Mouse (Mus musculus): ENCODE measurements around the gene Trpc7.
A peak's percentile ranks its signal among the peaks of the same experiment; 100 is the strongest.

The Trpc7 gene

DNA sequence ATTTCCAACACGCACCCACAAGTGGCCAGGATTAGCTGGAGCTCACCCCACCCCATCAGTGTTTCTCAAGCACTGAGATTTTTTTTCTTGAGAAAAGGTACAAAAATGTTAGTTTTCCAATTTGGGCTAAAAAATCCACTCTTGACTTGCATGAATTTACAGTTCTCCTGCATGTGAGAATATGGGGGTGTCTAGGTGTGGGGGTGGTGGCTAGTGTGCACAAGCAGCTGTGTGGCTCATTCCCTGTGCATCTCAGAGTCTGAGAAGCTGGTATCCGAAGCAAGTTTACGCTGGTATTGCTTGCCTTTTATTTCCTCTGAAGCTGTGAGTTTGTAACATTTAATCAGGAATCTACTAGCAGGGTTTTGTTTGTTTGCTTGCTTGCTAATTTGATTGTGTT lies 105.1 kb downstream of the Trpc7 start:
- no peak for DNase-seq (ENCODE audit: low spot score in 2 of 2)

DNA sequence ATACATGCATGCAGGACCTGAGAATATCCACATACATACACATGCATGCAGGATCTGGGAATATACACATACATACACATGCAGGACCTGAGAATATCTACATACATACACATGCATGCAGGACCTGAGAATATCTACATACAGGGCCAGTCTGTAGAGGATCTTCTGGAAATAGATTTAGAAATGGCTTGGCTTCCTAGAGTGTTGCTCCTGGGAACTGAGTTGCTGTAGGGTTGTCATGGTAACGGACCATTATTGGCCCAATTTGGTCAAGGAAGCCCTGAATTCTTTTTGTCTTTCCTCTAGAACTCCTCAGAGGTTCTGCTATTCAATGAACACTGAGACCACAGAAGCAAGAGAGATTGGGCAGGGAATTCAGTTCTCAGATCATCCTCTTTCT lies 113.2 kb downstream of the Trpc7 start:
- DNase-seq (ENCODE audit: low spot score in 2 of 2), result no peak

DNA sequence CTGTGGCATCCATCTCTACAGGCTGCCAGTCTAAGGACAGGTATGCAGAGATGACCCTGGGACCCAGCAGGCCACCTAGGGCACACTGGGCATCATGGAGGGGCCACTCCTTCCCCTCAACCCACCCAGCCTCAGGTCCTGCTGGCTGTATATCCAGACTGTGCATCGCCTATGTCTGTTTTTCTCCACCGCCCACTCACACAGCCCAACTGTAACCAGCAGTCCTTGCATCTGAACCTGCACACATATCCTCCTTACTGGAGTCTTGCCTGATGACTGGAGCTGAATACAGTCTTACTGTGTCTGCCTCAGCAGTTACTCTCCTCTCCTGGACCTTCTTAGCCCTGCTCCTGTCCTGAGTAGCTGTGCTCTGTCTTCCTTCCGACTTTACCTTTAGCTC lies 114.1 kb downstream of the Trpc7 start:
- no peak for DNase-seq (ENCODE audit: low spot score in 2 of 2)

DNA sequence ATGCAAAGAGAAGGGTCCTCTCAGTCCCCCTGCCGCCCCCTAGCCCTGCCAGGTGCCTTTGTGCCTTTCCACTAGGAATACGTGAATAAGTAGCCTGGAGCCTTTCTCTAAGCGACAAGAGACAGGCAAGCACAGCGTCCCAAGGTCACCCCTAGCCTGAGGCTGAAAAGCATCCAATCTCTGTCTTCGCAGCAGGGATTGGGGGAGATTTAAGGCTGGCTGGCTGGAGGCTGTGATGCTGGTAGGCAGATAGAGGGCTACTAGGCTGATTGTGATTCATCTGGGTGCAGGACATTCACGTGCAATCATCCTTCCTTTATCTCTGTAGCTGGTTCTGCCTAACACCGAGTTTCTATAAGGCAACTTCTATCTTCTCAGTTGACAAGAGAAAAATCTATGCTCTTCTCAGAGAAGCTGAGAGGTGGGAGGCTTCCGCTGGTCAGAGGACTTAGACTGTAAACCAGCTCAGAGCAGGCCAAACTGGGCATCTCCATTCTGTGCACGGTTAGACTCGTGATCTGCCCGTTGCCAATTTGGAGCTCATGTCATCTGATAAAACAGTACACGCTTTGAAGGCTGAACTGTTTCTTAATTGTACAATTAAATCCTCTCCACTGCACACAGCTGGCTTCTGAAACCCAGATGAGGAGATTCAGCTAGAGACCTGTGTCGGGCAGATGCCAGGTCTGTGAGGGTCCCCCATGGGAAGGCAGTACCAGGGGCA lies 114.9 kb downstream of the Trpc7 start:
- DNase-seq (ENCODE audit: low spot score in 2 of 2), result no peak

DNA sequence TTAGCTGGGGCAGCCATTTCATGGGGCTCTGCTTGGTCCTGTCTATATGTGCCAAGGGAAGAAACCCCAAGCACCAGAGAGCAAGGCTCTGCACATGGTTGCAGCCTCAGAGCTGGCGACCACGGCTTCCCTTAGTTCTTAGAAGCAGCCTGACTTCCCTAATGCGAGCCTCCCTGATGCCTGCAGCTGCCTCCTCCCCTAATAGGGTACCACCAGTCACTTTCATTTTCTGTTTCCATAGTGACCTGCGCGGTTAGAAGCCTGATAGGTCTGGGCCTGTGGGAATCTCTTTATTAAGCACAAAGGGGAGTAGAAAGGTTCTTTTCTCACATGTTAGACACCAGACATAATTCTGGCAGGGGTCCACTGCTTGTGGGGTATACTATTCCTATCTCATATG lies 121.5 kb downstream of the Trpc7 start:
- no peak for DNase-seq (ENCODE audit: low spot score in 2 of 2)

DNA sequence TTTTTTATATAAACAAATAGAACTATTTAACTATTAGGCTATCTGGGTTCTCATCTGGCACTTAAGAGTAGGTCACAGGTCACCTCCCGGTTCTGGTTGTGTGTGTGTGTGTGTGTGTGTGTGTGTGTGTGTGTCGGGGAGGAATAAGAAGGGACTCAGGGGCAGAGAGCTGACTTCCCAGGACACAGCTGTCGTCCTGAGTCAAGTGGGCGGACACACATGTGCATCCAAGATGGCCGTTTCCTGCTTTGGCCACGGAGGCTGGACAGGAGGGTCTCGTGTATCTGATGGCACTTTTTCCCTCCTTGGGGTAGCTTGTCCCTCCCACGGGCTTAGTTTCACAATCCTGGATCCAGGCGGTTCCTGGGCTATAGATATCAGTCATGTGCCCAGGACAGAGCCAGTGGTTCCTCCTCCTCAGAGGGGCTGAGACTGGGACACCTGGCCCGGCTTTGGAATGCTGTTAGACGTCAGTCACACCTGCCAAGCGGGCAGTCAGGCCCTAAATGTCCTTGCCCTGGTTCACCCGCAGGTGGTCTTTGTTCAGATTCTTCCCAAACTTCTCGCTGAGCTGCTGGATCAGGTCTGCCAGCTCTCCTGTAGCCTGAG lies 122.4 kb downstream of the Trpc7 start:
- DNase-seq (ENCODE audit: low spot score in 2 of 2), result no peak

DNA sequence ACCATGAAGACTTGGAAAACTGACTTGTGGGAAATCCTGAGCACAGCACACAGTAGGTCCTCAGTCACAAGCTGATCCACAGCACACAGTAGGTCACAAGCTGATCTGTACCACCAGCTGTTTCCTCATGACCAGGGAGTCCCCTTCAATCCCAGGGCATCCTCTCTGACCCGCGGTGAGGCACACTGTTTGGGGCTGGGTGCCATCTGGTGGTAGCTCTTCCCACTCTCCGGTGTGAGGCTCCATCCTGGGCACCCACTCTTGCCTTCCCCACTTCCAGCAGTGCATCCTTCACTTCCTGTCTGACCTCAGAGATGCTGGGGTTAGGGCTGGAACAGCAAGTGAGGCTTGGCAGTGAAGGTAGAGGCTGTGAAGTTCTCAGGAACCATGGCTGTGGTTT lies 123.2 kb downstream of the Trpc7 start:
- DNase-seq (ENCODE audit: low spot score in 2 of 2), result no peak

DNA sequence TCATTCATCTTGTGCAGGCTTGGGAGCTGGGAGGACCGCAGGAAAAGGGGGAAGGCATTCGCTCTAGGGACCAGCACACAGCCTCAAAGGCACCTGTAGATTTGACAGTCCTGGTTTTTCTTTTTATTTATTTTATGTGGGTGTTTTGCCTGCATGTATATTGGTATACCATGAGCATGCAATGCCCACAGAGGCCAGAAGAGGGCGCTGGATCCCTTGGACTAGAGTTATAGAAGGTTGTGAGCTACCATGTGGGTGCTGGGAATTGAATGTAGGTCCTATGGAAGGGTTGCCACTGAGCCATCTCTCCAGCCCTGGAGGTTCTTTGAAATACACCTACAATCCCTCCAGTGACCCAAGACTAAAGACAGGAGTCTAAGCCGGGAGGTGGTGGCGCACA lies 125.0 kb downstream of the Trpc7 start:
- DNase-seq (ENCODE audit: low spot score in 2 of 2), result no peak

DNA sequence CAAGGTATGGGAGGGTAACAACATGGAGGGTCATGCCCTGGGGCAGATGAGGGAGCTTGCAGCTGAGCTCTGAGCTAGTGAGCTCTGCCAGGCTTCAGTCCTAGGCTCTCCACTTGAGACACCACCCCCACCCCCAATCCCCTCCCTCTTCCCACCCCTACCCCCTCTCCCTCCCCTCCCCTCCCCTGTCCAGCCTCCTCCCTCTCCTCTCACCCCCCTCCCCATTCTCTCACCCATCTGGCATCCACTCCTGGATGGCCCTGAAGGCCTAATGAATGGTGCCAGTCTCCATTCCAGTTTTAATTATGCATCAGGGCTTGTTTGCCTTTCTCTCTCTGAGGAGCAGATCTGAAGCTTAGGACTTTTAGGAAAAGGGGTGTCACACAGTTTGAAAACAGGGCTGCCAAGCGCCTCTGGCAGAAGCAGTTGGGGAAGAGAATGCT lies 125.6 kb downstream of the Trpc7 start:
- DNase-seq (ENCODE audit: low spot score in 2 of 2), result no peak

DNA sequence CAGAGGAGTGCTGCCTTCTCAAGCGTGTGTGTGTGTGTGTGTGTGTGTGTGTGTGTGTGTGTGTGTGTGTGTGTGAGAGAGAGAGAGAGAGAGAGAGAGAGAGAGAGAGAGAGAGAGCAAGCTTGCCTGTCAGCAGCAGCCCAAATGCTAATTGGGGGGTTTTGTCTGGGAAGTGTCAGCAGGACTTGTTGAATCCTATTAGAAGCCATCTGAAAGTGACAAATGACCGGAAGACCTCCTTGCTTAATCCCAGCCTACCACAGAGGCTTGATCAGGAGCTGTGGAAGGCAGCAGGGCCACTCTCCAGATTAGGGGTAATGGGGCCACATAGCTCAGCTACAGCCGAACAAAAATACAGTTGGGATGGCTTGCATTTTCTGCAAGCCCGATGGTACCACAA lies 126.4 kb downstream of the Trpc7 start:
- DNase-seq (ENCODE audit: low spot score in 2 of 2), result no peak

DNA sequence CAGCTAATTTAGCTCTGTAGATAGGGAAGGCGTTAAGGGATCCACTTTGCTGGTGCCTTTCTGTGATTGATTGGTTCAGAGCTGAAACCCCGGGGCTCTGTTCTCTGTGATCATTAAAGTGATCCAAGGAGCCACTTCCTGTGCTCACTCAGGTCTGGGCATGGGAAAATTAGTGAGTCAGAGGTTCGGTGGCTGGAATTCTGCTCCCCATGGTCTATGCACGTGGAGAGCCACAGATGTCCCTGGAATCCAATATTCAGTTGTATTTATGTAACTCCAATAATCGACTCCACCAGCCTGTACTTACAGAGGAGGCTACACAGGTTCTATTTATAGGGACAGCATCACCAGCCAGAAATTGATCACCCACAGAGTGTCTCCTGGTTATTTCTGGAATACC lies 129.6 kb downstream of the Trpc7 start:
- no peak for DNase-seq (ENCODE audit: low spot score in 2 of 2)

DNA sequence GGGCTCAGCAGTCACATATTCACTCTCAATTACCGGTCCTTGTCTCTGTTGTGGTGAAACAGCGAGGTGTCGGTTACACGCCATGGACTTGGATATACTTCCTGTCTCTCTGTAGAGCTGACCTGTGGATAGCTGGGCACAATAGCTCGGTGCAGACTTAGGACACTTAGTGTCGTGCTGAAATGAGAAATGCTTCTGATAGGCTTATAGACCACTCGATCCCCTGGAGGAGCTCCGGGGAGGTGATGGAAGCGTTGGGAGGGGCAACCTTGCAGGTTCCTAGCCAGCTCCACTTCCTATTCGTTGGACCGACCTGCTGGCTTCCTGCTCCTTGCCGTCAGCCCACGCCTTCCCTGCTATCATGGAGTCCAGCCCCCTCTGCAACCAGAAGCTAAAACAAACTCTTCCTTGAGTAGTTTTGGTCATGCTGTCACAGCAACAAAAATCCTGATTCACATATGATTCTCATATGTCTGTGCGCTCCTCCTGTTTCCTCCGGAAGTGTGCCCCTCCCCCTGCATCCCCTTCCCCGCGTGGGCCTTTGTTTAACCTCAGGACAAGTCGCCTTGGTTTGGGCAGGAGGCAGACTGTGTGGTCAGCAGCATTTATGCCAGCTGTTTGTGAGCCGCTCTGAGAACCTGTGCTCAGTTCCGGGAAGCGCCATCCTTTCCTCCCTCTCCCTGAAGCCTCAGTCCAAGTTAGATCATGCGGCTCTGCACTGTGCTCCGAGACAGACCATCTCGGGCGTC lies 130.3 kb downstream of the Trpc7 start:
- DNase-seq (ENCODE audit: low spot score in 2 of 2), result no peak

DNA sequence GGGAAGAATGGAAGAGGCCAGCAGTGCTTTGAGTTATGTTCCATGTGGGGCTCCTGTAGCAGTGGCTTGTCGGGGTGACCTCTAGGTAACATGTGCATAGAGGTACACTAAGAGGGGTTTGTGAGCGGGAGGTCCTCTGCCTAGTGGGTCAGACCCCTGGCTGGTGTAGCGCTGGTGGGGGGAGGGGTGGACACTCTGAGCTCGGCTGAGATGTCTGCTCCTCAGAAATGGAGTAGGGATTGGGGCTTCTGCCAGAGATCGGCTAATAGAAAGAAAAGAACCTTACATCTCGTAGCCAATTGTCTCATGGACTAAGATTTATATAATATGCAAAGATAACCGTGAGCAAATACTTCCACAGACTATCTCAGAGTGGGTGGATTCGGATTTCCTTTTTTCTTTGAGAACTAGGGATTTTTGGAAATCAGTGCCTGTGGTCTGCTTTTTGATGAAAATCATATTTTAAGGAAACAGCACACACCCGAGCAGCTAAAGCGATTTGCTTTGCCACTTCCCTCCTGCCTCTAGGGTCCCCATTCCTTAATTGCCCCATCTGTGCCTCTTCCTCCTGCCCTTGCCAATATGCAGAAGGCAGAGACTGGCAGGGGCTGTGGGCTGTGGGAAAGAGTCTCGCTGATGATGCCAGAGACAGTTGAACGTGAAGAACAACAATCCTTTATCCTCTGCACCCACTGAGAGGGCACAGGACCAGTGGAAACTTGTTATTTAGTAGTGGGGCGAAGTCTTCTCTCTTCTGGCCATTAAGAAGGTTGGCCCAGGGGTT lies 133.2 kb downstream of the Trpc7 start:
- DNase-seq (ENCODE audit: low spot score in 2 of 2), result no peak

DNA sequence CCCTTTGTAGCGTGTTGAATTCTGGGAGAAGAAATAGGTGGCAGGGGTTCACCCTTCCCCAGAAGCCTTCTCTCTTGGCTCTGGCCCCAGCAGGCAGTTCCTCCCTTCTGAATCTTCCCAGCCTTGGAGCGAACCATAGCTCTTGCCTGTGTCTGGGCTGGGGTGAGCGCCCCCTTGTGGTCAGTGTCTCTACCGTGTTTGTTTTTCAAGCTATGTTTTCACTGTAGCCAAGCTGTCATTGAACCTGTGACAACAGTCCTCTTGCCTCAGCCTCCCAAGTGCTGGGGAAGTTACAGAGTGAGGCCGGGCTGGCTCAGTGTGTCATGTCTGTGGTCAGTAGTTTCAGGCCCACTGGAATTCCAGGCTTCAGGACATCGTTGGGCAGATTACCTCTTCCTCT lies 137.3 kb downstream of the Trpc7 start:
- DNase-seq (ENCODE audit: low spot score in 2 of 2), result peak; percentile 60 to 88

DNA sequence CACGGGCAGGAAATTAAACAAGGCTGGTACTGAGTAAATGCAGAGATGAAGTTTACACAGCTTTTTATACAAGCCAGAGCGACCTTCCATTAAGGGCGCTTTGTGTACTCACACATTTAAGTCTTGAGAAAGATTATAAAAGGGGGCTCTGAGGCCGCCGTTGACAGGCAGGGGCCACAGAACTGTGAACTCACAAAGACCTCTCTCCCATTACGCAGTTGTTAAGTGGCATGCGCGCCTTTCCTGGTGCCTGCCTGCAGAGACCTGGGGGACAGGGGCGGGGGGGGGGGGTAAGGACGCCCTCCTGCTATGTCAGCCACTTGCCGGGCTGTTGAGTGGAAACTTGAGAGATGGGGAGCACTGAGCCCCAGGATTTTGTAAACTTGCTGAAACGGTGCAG lies 138.6 kb downstream of the Trpc7 start:
- DNase-seq (ENCODE audit: low spot score in 2 of 2), result no peak

DNA sequence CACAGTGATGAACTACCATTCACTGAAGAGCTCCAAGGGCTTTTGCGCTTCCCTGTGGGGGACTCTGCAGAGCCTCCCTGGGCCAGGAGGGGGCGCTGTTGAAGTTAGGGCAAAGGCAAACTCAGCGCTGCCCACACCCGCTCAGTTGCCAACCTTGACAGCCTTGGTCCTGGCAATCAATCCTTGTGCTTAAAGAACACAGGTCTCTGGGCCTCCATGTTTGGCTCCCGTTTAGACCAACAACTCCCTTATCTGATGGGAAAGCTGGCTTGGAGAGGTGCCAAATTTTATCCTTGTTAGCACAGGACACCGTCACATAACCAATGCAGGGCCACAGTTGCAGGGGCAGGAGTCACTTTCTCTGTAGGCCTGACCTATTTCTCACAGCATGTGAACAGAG lies 139.9 kb downstream of the Trpc7 start:
- DNase-seq (ENCODE audit: low spot score in 2 of 2), result peak; percentile 32 to 77

DNA sequence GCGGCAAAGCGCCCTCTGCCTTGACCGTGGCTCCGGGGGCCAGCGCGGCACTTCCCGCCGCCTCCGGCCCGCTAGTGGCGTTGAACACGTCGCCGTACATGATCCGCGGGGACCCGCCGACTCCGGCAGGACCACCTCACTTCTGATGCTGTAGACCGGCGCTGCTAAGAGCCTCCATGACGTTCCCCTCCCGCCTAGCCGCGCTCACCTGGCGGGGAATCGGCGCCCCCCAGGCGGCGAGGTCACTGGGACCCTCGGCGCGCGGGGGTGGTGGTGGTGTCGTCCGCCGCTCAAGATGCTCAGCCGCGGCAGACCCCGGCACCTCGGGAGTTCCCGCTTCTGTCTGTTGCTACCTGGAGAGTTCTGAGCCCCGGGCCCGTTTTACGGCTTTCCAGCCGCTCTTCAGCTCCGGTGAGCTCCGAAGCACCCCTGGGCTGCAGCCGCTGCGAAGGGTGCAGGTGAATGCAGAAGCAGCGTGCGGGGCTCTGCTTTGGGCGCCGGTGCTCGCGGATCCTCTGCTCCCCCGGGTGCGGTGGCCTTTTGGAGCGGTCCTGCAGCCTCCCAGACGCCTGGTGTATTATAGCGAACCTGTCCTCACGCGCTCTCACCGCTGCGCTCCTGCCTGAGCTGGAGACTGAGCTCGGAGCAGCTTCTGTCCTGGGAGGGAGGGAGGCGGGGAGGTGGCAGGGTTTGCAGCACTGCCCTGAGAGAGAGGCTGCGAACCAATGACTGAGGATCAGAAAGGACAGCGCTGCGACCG lies 142.4 kb downstream of the Trpc7 start, which contains the start of gene Gm45623:
TSS of gene Gm45623 (minus strand) at position 636 of the 760 bp plus-strand sequence.
- no peak for DNase-seq (ENCODE audit: low spot score in 2 of 2)

DNA sequence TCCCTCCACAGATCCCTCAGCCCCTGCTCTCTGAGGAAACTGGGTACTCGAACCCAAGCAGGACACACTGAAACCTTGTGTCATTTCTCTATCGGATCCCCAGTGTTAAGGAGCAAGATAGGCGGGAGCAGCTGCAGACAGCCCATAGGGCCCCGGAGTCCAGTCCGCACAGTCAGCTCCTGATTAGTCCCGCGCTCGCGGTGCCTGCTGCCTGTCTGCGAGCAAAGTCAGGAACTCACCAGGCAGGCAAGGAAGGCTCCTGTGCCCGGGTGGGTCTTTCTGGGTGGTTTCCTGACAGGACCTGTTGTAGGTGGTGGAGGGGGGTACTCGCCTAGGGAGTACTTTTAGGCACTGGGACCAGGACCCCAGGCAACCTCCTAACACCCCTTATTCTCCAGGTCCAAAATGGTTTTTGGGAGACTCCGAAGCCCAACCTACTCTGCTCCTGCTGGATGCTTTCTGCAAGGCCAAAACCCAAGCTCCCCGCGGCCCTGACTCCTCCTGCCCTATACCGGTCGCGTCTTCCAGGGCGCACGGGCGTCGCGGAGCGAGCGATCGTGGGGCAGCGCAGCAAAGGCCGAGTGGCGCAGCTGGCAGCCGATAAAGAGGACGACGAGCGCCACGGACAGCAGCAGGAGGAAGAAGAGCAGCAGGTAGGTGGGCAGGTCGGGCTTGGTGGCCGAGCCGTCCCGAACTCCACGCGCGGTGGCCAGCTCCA lies 143.2 kb downstream of the Trpc7 start:
- DNase-seq (ENCODE audit: low spot score in 2 of 2), result no peak

DNA sequence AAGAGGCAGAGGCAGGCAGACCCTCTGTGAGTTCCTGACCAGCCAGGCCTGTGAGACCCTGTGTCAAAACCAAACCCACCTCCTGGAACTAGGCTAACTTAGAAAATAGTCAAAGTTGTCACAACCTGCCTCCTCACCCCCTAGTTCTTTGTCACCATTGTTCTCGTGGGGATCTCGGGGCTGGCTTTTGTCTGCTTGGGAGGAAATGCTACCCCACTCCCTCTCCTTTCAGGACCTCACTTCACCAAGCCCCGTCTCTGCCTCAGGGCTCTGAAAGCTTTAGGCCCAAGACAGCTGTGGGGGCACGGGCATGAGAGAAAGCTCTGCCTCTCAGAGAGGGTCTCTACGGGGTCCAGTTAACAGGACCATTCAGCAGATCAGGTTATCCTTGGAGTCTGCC lies 144.0 kb downstream of the Trpc7 start:
- no peak for DNase-seq (ENCODE audit: low spot score in 2 of 2)

DNA sequence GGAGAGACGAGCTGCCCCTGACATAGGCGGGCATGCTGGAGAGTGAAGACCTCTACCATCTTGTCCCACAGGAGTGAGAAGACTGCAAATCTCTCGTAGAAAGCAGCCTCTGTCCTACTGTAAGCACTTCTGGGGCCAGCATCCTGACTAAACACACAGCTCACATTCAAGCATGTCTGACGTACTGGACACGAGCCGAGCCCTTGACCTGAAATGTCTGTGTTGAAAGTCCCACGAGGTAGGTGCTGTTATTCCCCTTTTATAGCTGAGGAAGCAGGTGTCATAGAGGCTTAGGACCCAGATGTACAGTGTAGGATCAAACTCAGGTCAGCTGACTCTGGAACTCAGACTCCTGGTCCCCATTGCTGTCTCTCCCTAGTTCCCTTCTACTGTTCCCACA lies 146.4 kb downstream of the Trpc7 start:
- no peak for DNase-seq (ENCODE audit: low spot score in 2 of 2)

DNA sequence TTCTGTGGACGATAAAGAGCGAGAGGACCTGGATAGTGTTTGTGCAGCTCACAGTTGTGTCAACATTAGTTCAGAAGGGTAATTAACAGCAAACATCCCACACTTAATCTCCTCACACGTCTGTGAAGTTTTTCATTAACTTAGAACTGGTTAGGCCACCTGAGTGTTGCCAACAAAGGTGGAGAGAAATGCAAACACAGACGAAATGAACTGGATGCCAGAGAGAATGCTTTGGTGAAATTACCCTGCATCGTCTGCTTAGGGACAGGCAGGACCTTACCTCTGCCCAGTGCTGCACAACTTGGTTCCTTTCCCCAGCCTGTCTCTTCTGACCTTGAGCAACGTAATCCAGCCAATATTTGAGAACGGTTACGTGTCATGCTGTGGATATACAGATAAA lies 148.2 kb downstream of the Trpc7 start:
- no peak for DNase-seq (ENCODE audit: low spot score in 2 of 2)

Measured in spleen, postnatal 4 days (tissue).